Mouse (Mus musculus): Measurements from ENCODE around the gene Spin1.
"Not testable (repeated sequence)": the region's sequence is repeated elsewhere in the genome, so short reads cannot be mapped to it uniquely, and the experiment has no call there.

GRCm38 (mm10) chr13:51114398-51114797 is 13.7 kb downstream of the Spin1 start:
- TF ChIP-seq CTCF (IDR thresholded peaks at IDR 0.05; ENCODE audit: control insufficient read depth, insufficient read depth, low read length); POLR2A (IDR thresholded peaks at IDR 0.05; ENCODE audit: borderline replicate concordance, control insufficient read depth, low read depth, low read length): not testable (repeated sequence)

Data from bone marrow, adult 2 months (tissue).